Comparison of ENCODE assay signal across 8 mouse cellular contexts in genomic region chr4:155669598-155670075, GRCm38 (mm10). TPM values are rescaled to one million over a fixed set of nuclear protein-coding genes. Genes with fewer than 3 reads are reported as not detected.
DNase-seq lines count a peak whose midpoint lies in the region; ATAC-seq and TF ChIP-seq lines count a peak whose summit lies in the region.

No protein-coding gene starts in this region.

- DNase-seq in lung, embryonic 14.5 days: no peak
- DNase-seq in lung, postnatal 4 days: no peak
- no peak for DNase-seq in limb, embryonic 10.5 days (ENCODE audit: low spot score)
- no peak for DNase-seq in thymus, postnatal 0 days (ENCODE audit: low spot score)
- no peak for DNase-seq in spleen, postnatal 36 days (ENCODE audit: low spot score in 2 of 2)
- no peak for DNase-seq in cerebellum, postnatal 4 days (ENCODE audit: low spot score in 2 of 2)

- peak overlapping the region; percentile 86 for H3K4me3 ChIP-seq in lung, embryonic 14.5 days (ENCODE audit: low read depth, low read length)
- peak overlapping the region; percentile 94 for H3K4me3 ChIP-seq in embryonic facial prominence, embryonic 15.5 days (replicated peaks)
- H3K4me3 ChIP-seq in limb, embryonic 10.5 days: peak overlapping the region; percentile 86
- peak overlapping the region; percentile 96 for H3K4me3 ChIP-seq in neural tube, embryonic 15.5 days (replicated peaks)

- no peak overlapping the region; the same call in 1 of the 2 replicates for H3K27ac ChIP-seq in lung, embryonic 14.5 days (ENCODE audit: low read depth)
- 0 out of 2 replicates have a peak overlapping the region, but pooled peaks have one; percentile 87 for H3K27ac ChIP-seq in embryonic facial prominence, embryonic 15.5 days (replicated peaks)
- peak overlapping the region; percentile 84 for H3K27ac ChIP-seq in limb, embryonic 10.5 days
- H3K27ac ChIP-seq in neural tube, embryonic 15.5 days (replicated peaks): peak overlapping the region; percentile 90; the same call in 1 of the 2 replicates

- H3K9ac ChIP-seq in lung, embryonic 14.5 days: peak overlapping the region; percentile 43
- H3K9ac ChIP-seq in embryonic facial prominence, embryonic 15.5 days: no peak overlapping the region
- H3K9ac ChIP-seq in neural tube, embryonic 15.5 days (replicated peaks): peak overlapping the region; percentile 29; the same call in 1 of the 2 replicates

- 1% methylated on average over 8 of the region's 8 CpGs for WGBS in lung, embryonic 14.5 days
- WGBS in embryonic facial prominence, embryonic 15.5 days: under 1% methylated on average over 8 of the region's 8 CpGs
- WGBS in limb, embryonic 10.5 days: 3% methylated on average over 8 of the region's 8 CpGs
- WGBS in neural tube, embryonic 15.5 days: 1% methylated on average over 8 of the region's 8 CpGs

- ATAC-seq in lung, embryonic 14.5 days (ENCODE audit: insufficient read depth): no peak
- ATAC-seq in embryonic facial prominence, embryonic 15.5 days (ENCODE audit: insufficient number of reproducible peaks, low FRiP score, low TSS enrichment, low read depth): no peak
- peak; percentile 12 for ATAC-seq in neural tube, embryonic 15.5 days (ENCODE audit: low FRiP score)

- H3K4me1 ChIP-seq in lung, embryonic 14.5 days (ENCODE audit: insufficient read depth): no peaks in the 10 kb centered on the region
- H3K4me1 ChIP-seq in embryonic facial prominence, embryonic 15.5 days: peaks cover 12% of the 10 kb centered on the region
- H3K4me1 ChIP-seq in limb, embryonic 10.5 days: peaks cover 12% of the 10 kb centered on the region
- peaks cover 20% of the 10 kb centered on the region for H3K4me1 ChIP-seq in neural tube, embryonic 15.5 days

- H3K4me2 ChIP-seq in lung, embryonic 14.5 days: peak overlapping the region; percentile 69
- peak overlapping the region; percentile 89 for H3K4me2 ChIP-seq in embryonic facial prominence, embryonic 15.5 days (replicated peaks)
- peak overlapping the region; percentile 87 for H3K4me2 ChIP-seq in neural tube, embryonic 15.5 days

- no peak for TF ChIP-seq CTCF in lung, embryonic 14.5 days (IDR thresholded peaks at IDR 0.05; ENCODE audit: low read depth)

- peaks cover 6% of the 10 kb centered on the region; the same call in 1 of the 2 replicates for H3K36me3 ChIP-seq in lung, embryonic 14.5 days (ENCODE audit: insufficient read depth)
- H3K36me3 ChIP-seq in embryonic facial prominence, embryonic 15.5 days: peaks cover 19% of the 10 kb centered on the region; the same call in 1 of the 2 replicates
- peaks cover 8% of the 10 kb centered on the region; the same call in 1 of the 2 replicates for H3K36me3 ChIP-seq in limb, embryonic 10.5 days
- H3K36me3 ChIP-seq in neural tube, embryonic 15.5 days: peaks cover 11% of the 10 kb centered on the region

- no peaks in the 10 kb centered on the region for H3K9me3 ChIP-seq in lung, embryonic 14.5 days (ENCODE audit: low read depth, low read length)
- H3K9me3 ChIP-seq in embryonic facial prominence, embryonic 15.5 days (replicated peaks): no peaks in the 10 kb centered on the region
- H3K9me3 ChIP-seq in limb, embryonic 10.5 days (replicated peaks): no peaks in the 10 kb centered on the region
- no peaks in the 10 kb centered on the region for H3K9me3 ChIP-seq in neural tube, embryonic 15.5 days (replicated peaks)

- no peaks in the 10 kb centered on the region for H3K27me3 ChIP-seq in lung, embryonic 14.5 days (ENCODE audit: insufficient read depth, low read length)
- no peaks in the 10 kb centered on the region for H3K27me3 ChIP-seq in embryonic facial prominence, embryonic 15.5 days
- H3K27me3 ChIP-seq in limb, embryonic 10.5 days (ENCODE audit: low read depth, poor library complexity, severe bottlenecking): no peaks in the 10 kb centered on the region
- H3K27me3 ChIP-seq in neural tube, embryonic 15.5 days (replicated peaks): peaks cover 3% of the 10 kb centered on the region; the same call in 1 of the 2 replicates

RNA-seq across cellular contexts. Expression of gene Mib2, which starts 0.6 kb away (rescaled TPM):
- polyA plus RNA-seq in lung, embryonic 14.5 days (2014; fragmentation: Nextera tagmentation; extraction: Ambion mirVana): 22.4 and 24.8 TPM in 2 replicates
- polyA plus RNA-seq in embryonic facial prominence, embryonic 15.5 days (2015; fragmentation: Nextera tagmentation; extraction: Ambion mirVana): 36.3 and 36.8 TPM in 2 replicates
- polyA plus RNA-seq in limb, embryonic 10.5 days (2016; fragmentation: Nextera tagmentation; extraction: Ambion mirVana): 18.9 and 25.2 TPM in 2 replicates
- 48.6 and 54.7 TPM in 2 replicates for polyA plus RNA-seq in neural tube, embryonic 15.5 days (2015; fragmentation: Nextera tagmentation; extraction: Ambion mirVana)
- 14.2 and 14.4 TPM in 2 replicates for polyA plus RNA-seq in thymus, postnatal 0 days (2015; fragmentation: Nextera tagmentation; extraction: Ambion mirVana)

RNA-seq across cellular contexts. Expression of gene Mmp23, which starts 16.5 kb away (rescaled TPM):
- polyA plus RNA-seq in lung, embryonic 14.5 days (2014; fragmentation: Nextera tagmentation; extraction: Ambion mirVana): 34.8 and 38.7 TPM in 2 replicates
- polyA plus RNA-seq in embryonic facial prominence, embryonic 15.5 days (2015; fragmentation: Nextera tagmentation; extraction: Ambion mirVana): 38.5 and 39.0 TPM in 2 replicates
- polyA plus RNA-seq in limb, embryonic 10.5 days (2016; fragmentation: Nextera tagmentation; extraction: Ambion mirVana): 8.4 and 10.4 TPM in 2 replicates
- polyA plus RNA-seq in neural tube, embryonic 15.5 days (2015; fragmentation: Nextera tagmentation; extraction: Ambion mirVana): 6.5 and 10.5 TPM in 2 replicates
- 7.5 and 8.3 TPM in 2 replicates for polyA plus RNA-seq in thymus, postnatal 0 days (2015; fragmentation: Nextera tagmentation; extraction: Ambion mirVana)

RNA-seq across cellular contexts. Expression of gene Gm10563, which starts 24.4 kb away (rescaled TPM):
- polyA plus RNA-seq in lung, embryonic 14.5 days (2014; fragmentation: Nextera tagmentation; extraction: Ambion mirVana): not detected in 2 replicates
- polyA plus RNA-seq in embryonic facial prominence, embryonic 15.5 days (2015; fragmentation: Nextera tagmentation; extraction: Ambion mirVana): not detected in 2 replicates
- polyA plus RNA-seq in limb, embryonic 10.5 days (2016; fragmentation: Nextera tagmentation; extraction: Ambion mirVana): not detected in 2 replicates
- not detected in 2 replicates for polyA plus RNA-seq in neural tube, embryonic 15.5 days (2015; fragmentation: Nextera tagmentation; extraction: Ambion mirVana)
- not detected in 2 replicates for polyA plus RNA-seq in thymus, postnatal 0 days (2015; fragmentation: Nextera tagmentation; extraction: Ambion mirVana)

RNA-seq across cellular contexts. Expression of gene Fndc10, which starts 24.5 kb away (rescaled TPM):
- 2.5 and 2.7 TPM in 2 replicates for polyA plus RNA-seq in lung, embryonic 14.5 days (2014; fragmentation: Nextera tagmentation; extraction: Ambion mirVana)
- polyA plus RNA-seq in embryonic facial prominence, embryonic 15.5 days (2015; fragmentation: Nextera tagmentation; extraction: Ambion mirVana): 13.5 and 13.9 TPM in 2 replicates
- 1.5 and 2.6 TPM in 2 replicates for polyA plus RNA-seq in limb, embryonic 10.5 days (2016; fragmentation: Nextera tagmentation; extraction: Ambion mirVana)
- 18.9 and 25.0 TPM in 2 replicates for polyA plus RNA-seq in neural tube, embryonic 15.5 days (2015; fragmentation: Nextera tagmentation; extraction: Ambion mirVana)
- 4.4 and 5.2 TPM in 2 replicates for polyA plus RNA-seq in thymus, postnatal 0 days (2015; fragmentation: Nextera tagmentation; extraction: Ambion mirVana)

RNA-seq across cellular contexts. Expression of gene Ssu72, which starts 35.0 kb away (rescaled TPM):
- polyA plus RNA-seq in lung, embryonic 14.5 days (2014; fragmentation: Nextera tagmentation; extraction: Ambion mirVana): 153 and 156 TPM in 2 replicates
- polyA plus RNA-seq in embryonic facial prominence, embryonic 15.5 days (2015; fragmentation: Nextera tagmentation; extraction: Ambion mirVana): 135 and 140 TPM in 2 replicates
- 161 and 163 TPM in 2 replicates for polyA plus RNA-seq in limb, embryonic 10.5 days (2016; fragmentation: Nextera tagmentation; extraction: Ambion mirVana)
- polyA plus RNA-seq in neural tube, embryonic 15.5 days (2015; fragmentation: Nextera tagmentation; extraction: Ambion mirVana): 165 and 171 TPM in 2 replicates
- 194 and 202 TPM in 2 replicates for polyA plus RNA-seq in thymus, postnatal 0 days (2015; fragmentation: Nextera tagmentation; extraction: Ambion mirVana)
